Mouse (Mus musculus) forebrain, embryonic 16.5 days (tissue): ENCODE results near the gene Nop9. TPM values are rescaled to one million over a fixed set of nuclear protein-coding genes. Genes with fewer than 3 reads are reported as not detected.

Source experiments
- ATAC-seq: fragments of 200-750 bp; cut with Nextera tagmentation; 2 replicates; pipeline ENCODE4 v1.8.0; 2017; ENCODE audit warnings: mild to moderate bottlenecking, moderate library complexity
- H3K27ac ChIP-seq: fragments of 300-500 bp; sonication (generic); 2 replicates; pipeline ENCODE4 v1.5.1; 2014; ENCODE audit warnings: low read length, control low read depth
- H3K27me3 ChIP-seq: fragments of 300-500 bp; sonication (generic); replicated peaks from 2 replicates; pipeline ENCODE4 v1.6.1; 2014; ENCODE audit warnings: low read length; ENCODE audit not compliant: control insufficient read depth, insufficient read depth
- H3K36me3 ChIP-seq: fragments of 300-500 bp; sonication (generic); 2 replicates; pipeline ENCODE4 v1.6.1; 2014; ENCODE audit not compliant: control insufficient read depth, insufficient read depth
- H3K4me1 ChIP-seq: fragments of 300-500 bp; sonication (generic); replicated peaks from 2 replicates; pipeline ENCODE4 v1.6.1; 2014; ENCODE audit warnings: low read length; ENCODE audit not compliant: control insufficient read depth, insufficient read depth
- H3K4me2 ChIP-seq: fragments of 300-500 bp; sonication (generic); 2 replicates; pipeline ENCODE4 v1.6.1; 2014; ENCODE audit warnings: mild to moderate bottlenecking, low read length, control low read depth
- H3K4me3 ChIP-seq: fragments of 300-500 bp; sonication (generic); replicated peaks from 2 replicates; pipeline ENCODE4 v1.5.1; 2014; ENCODE audit warnings: mild to moderate bottlenecking, low read length, control low read depth
- H3K9ac ChIP-seq: fragments of 300-500 bp; sonication (generic); replicated peaks from 2 replicates; pipeline ENCODE4 v1.6.1; 2014; ENCODE audit warnings: low read depth, low read length, control low read depth
- H3K9me3 ChIP-seq: fragments of 300-500 bp; sonication (generic); 2 replicates; pipeline ENCODE4 v1.6.1; 2016; ENCODE audit warnings: low read length; ENCODE audit not compliant: control insufficient read depth
- WGBS: fragments of 180-500 bp; shearing (Covaris S2); extraction: QIAGEN DNeasy Blood & Tissue Kit; methylation state at CpG from one replicate; pipeline ENCODE4 v1.1.7; 2014; 5-methylcytosine and 5-hydroxymethylcytosine counted together
- polyA plus RNA-seq: library from polyadenylated mRNA; unstranded; fragments of >200 nt; fragmentation: Nextera tagmentation; extraction: Ambion mirVana; gene quantifications from 2 replicates; pipeline ENCODE4 v1.2.1, GENCODE M21; 2015

The Nop9 gene
- polyA plus RNA-seq, 1 experiment from 2014 or later, result 36.4 TPM

- no peak overlapping the region for H3K4me2 ChIP-seq
- H3K4me1 ChIP-seq, result peaks cover 5% of the 10 kb centered on the region
- peaks cover 23% of the 10 kb centered on the region for H3K27me3 ChIP-seq
- H3K4me3 ChIP-seq, result no peak overlapping the region
- WGBS, result 93% methylated on average over 15 of the region's 15 CpGs
- ATAC-seq, result no peak
- H3K27ac ChIP-seq, result no peak overlapping the region
- H3K9me3 ChIP-seq, result no peaks in the 10 kb centered on the region
- H3K36me3 ChIP-seq, result no peaks in the 10 kb centered on the region
- no peak overlapping the region for H3K9ac ChIP-seq
These were observed 33.2 kb downstream of the Nop9 start for GRCm38 (mm10) chr14:55778686-55779085.

- Histone ChIP-seq H3K9me3 (no peaks in the 10 kb centered on the region), H3K27ac (no peak overlapping the region), H3K36me3 (no peaks in the 10 kb centered on the region), H3K27me3 (peaks cover 30% of the 10 kb centered on the region), H3K4me3 (no peak overlapping the region), H3K4me1 (peaks cover 8% of the 10 kb centered on the region), H3K9ac (no peak overlapping the region), H3K4me2 (no peak overlapping the region)
- 69% methylated on average over 16 of the region's 16 CpGs for WGBS
- no peak for ATAC-seq
These were observed 34.2 kb downstream of the Nop9 start for GRCm38 (mm10) chr14:55779656-55780055.

- Histone ChIP-seq H3K4me1 (peaks cover 8% of the 10 kb centered on the region), H3K9ac (no peak overlapping the region), H3K27me3 (peaks cover 38% of the 10 kb centered on the region), H3K4me3 (no peak overlapping the region), H3K4me2 (no peak overlapping the region), H3K27ac (no peak overlapping the region), H3K9me3 (no peaks in the 10 kb centered on the region), H3K36me3 (no peaks in the 10 kb centered on the region)
- 0 out of 2 replicates have a peak, but pooled peaks have one; percentile 17 for ATAC-seq
- WGBS, result 82% methylated on average over 11 of the region's 11 CpGs
These were observed 35.2 kb downstream of the Nop9 start for GRCm38 (mm10) chr14:55780736-55781135.

- H3K4me3 ChIP-seq, result no peak overlapping the region; the same call in 1 of the 2 replicates
These were observed 35.8 kb downstream of the Nop9 start for GRCm38 (mm10) chr14:55781310-55781709.

GRCm38 (mm10) chr14:55782361-55782960, 37.0 kb downstream of the Nop9 start:
- no peak overlapping the region for H3K4me2 ChIP-seq
- WGBS, result 57% methylated on average over 9 of the region's 9 CpGs
- H3K27ac ChIP-seq, result no peak overlapping the region
- H3K4me1 ChIP-seq, result peaks cover 8% of the 10 kb centered on the region
- H3K9me3 ChIP-seq, result no peaks in the 10 kb centered on the region
- H3K36me3 ChIP-seq, result no peaks in the 10 kb centered on the region
- no peak for ATAC-seq
- no peak overlapping the region for H3K4me3 ChIP-seq
- H3K9ac ChIP-seq, result no peak overlapping the region
- peaks cover 56% of the 10 kb centered on the region for H3K27me3 ChIP-seq

More at GRCm38 (mm10) chr14:55781310-55781709, 35.8 kb downstream of the Nop9 start:
- peak; percentile 79 for ATAC-seq
- Histone ChIP-seq H3K9ac (no peak overlapping the region), H3K27ac (no peak overlapping the region), H3K9me3 (no peaks in the 10 kb centered on the region), H3K4me2 (peak overlapping the region; percentile 4; the same call in 1 of the 2 replicates), H3K27me3 (peaks cover 44% of the 10 kb centered on the region), H3K36me3 (no peaks in the 10 kb centered on the region), H3K4me1 (peaks cover 8% of the 10 kb centered on the region)
- 12% methylated on average over 14 of the region's 14 CpGs for WGBS

GRCm38 (mm10) chr14:55783171-55783957, 37.9 kb downstream of the Nop9 start:
- peaks cover 64% of the 10 kb centered on the region for H3K27me3 ChIP-seq
- H3K36me3 ChIP-seq, result no peaks in the 10 kb centered on the region
- H3K9me3 ChIP-seq, result no peaks in the 10 kb centered on the region
- no peak overlapping the region; the same call in 1 of the 2 replicates for H3K9ac ChIP-seq
- no peak for ATAC-seq
- 2% methylated on average over 31 of the region's 31 CpGs for WGBS
- no peak overlapping the region for H3K27ac ChIP-seq
- H3K4me3 ChIP-seq, result peak overlapping the region; percentile 31
- H3K4me1 ChIP-seq, result peaks cover 11% of the 10 kb centered on the region
- peak overlapping the region; percentile 44 for H3K4me2 ChIP-seq

- Histone ChIP-seq H3K9ac (no peak within 1 kb of the TSS; the same call in 1 of the 2 replicates), H3K4me1 (peaks cover 11% of the 10 kb centered on the region), H3K27me3 (peaks cover 64% of the 10 kb centered on the region), H3K4me2 (peak within 1 kb of the TSS; percentile 44), H3K27ac (no peak within 1 kb of the TSS), H3K36me3 (no peaks in the 10 kb centered on the region), H3K9me3 (no peaks in the 10 kb centered on the region), H3K4me3 (peak within 1 kb of the TSS; percentile 31)
- 3% methylated on average over 13 of the region's 13 CpGs for WGBS
- no peak for ATAC-seq
These were observed 38.4 kb downstream of the Nop9 start, which contains the start of gene Adcy4 for GRCm38 (mm10) chr14:55783958-55784235. TSS of gene Adcy4 (minus strand) at chr14:55784095.

- H3K4me3 ChIP-seq, result no peak overlapping the region
- H3K4me2 ChIP-seq, result no peak overlapping the region
- no peaks in the 10 kb centered on the region for H3K36me3 ChIP-seq
- H3K9ac ChIP-seq, result no peak overlapping the region
- 24% methylated on average over 6 of the region's 6 CpGs for WGBS
- H3K27ac ChIP-seq, result no peak overlapping the region
- no peak for ATAC-seq
- peaks cover 11% of the 10 kb centered on the region for H3K4me1 ChIP-seq
- no peaks in the 10 kb centered on the region for H3K9me3 ChIP-seq
- peaks cover 68% of the 10 kb centered on the region for H3K27me3 ChIP-seq
These were observed 39.7 kb downstream of the Nop9 start for GRCm38 (mm10) chr14:55785195-55785594.

- peaks cover 58% of the 10 kb centered on the region for H3K27me3 ChIP-seq
- 43% methylated on average over 11 of the region's 11 CpGs for WGBS
- no peak for ATAC-seq
- no peak overlapping the region for H3K27ac ChIP-seq
- no peaks in the 10 kb centered on the region for H3K9me3 ChIP-seq
- H3K4me3 ChIP-seq, result no peak overlapping the region
- H3K4me1 ChIP-seq, result peaks cover 11% of the 10 kb centered on the region
- H3K9ac ChIP-seq, result no peak overlapping the region
- H3K36me3 ChIP-seq, result no peaks in the 10 kb centered on the region
- no peak overlapping the region for H3K4me2 ChIP-seq
These were observed 42.2 kb downstream of the Nop9 start for GRCm38 (mm10) chr14:55787731-55788130.
